In genomic region chr15:83070942-83071341, GRCm38 (mm10) we compare ENCODE assay signal across 10 mouse cellular contexts. TPM values are rescaled to one million over a fixed set of nuclear protein-coding genes. Genes with fewer than 3 reads are reported as not detected.
DNase-seq lines count a peak whose midpoint lies in the region; ATAC-seq and TF ChIP-seq lines count a peak whose summit lies in the region.
"Had no signal": no experiment of that assay in that cellular context is flagged by ENCODE, and none has a peak within 500 bp of the region (broad histone marks: within the 10 kb centered on the region; RNA-seq: fewer than 3 reads in every experiment).

No protein-coding gene starts in this region.

- no peaks in the 10 kb centered on the region for H3K4me1 ChIP-seq in forebrain, embryonic 16.5 days (replicated peaks; ENCODE audit: control insufficient read depth, insufficient read depth, low read length)
- no peaks in the 10 kb centered on the region for H3K4me1 ChIP-seq in forebrain, postnatal 0 days (ENCODE audit: insufficient read depth)
- peaks cover 4% of the 10 kb centered on the region; the same call in 1 of the 2 replicates for H3K4me1 ChIP-seq in limb, embryonic 14.5 days (ENCODE audit: control insufficient read depth, insufficient read depth, low read length)

- H3K4me2 ChIP-seq in forebrain, embryonic 16.5 days (ENCODE audit: low read length) = no peak overlapping the region
- H3K4me2 ChIP-seq in forebrain, postnatal 0 days (ENCODE audit: low read depth) = no peak overlapping the region
- H3K4me2 ChIP-seq in limb, embryonic 14.5 days (replicated peaks; ENCODE audit: low read depth, low read length, severe bottlenecking) = no peak overlapping the region

- no peaks in the 10 kb centered on the region for H3K9me3 ChIP-seq in forebrain, embryonic 16.5 days (ENCODE audit: control insufficient read depth, low read length)
- H3K9me3 ChIP-seq in forebrain, postnatal 0 days (ENCODE audit: low read length) = no peaks in the 10 kb centered on the region
- H3K9me3 ChIP-seq in limb, embryonic 14.5 days (ENCODE audit: control insufficient read depth, low read length) = peaks cover 4% of the 10 kb centered on the region; the same call in 1 of the 2 replicates

- H3K27me3 ChIP-seq in forebrain, embryonic 16.5 days (replicated peaks; ENCODE audit: control insufficient read depth, insufficient read depth, low read length) = no peaks in the 10 kb centered on the region
- H3K27me3 ChIP-seq in forebrain, postnatal 0 days (ENCODE audit: insufficient read depth, low read length) = no peaks in the 10 kb centered on the region
- no peaks in the 10 kb centered on the region for H3K27me3 ChIP-seq in limb, embryonic 14.5 days (ENCODE audit: control insufficient read depth, insufficient read depth, low read length)

- 25% methylated on average over 3 of the region's 3 CpGs for WGBS in forebrain, embryonic 16.5 days
- WGBS in forebrain, postnatal 0 days = 23% methylated on average over 3 of the region's 3 CpGs
- WGBS in limb, embryonic 14.5 days = 44% methylated on average over 3 of the region's 3 CpGs

- H3K9ac ChIP-seq in forebrain, embryonic 16.5 days (replicated peaks; ENCODE audit: low read depth, low read length) = no peak overlapping the region
- H3K9ac ChIP-seq in forebrain, postnatal 0 days = no peak overlapping the region
- H3K9ac ChIP-seq in limb, embryonic 14.5 days (ENCODE audit: low read depth, low read length, severe bottlenecking) = no peak overlapping the region

- TF ChIP-seq CTCF in forebrain, postnatal 0 days (IDR thresholded peaks at IDR 0.05; ENCODE audit: low read depth) = no peak

- DNase-seq in forebrain, postnatal 0 days = no peak
- peak; percentile 88 for DNase-seq in Muller cell, postnatal 12 days (ENCODE audit: inconsistent ontology term)
- peak; percentile 82 to 87 for DNase-seq in heart, postnatal 10 days
- peak; percentile 78 for DNase-seq in limb, embryonic 14.5 days (ENCODE audit: low spot score)
- DNase-seq in gastrocnemius, postnatal 25 days = no peak
- no peak for DNase-seq in ovary, adult 18-20 months (ENCODE audit: low spot score)
- DNase-seq: cerebellum, adult 9-10 months had no signal

- intact Hi-C loops in heart, postnatal 10 days (cut with DNase I) = loop anchor here (1.0 kb wide), 1 partner anchor 34 kb away; no protein-coding TSS in a partner anchor

- H3K36me3 ChIP-seq in forebrain, embryonic 16.5 days (ENCODE audit: control insufficient read depth, insufficient read depth) = no peaks in the 10 kb centered on the region
- H3K36me3 ChIP-seq in forebrain, postnatal 0 days (ENCODE audit: insufficient read depth) = no peaks in the 10 kb centered on the region
- H3K36me3 ChIP-seq in limb, embryonic 14.5 days (ENCODE audit: control insufficient read depth, insufficient read depth, low read length) = no peaks in the 10 kb centered on the region

- H3K4me3 ChIP-seq in forebrain, embryonic 16.5 days (replicated peaks; ENCODE audit: low read length) = no peak overlapping the region
- H3K4me3 ChIP-seq in forebrain, postnatal 0 days (ENCODE audit: low read depth, low read length) = no peak overlapping the region
- no peak overlapping the region for H3K4me3 ChIP-seq in limb, embryonic 14.5 days (replicated peaks; ENCODE audit: low read length)

- TF ChIP-seq POLR2A in limb, embryonic 14.5 days (IDR thresholded peaks at IDR 0.05; ENCODE audit: borderline replicate concordance, extremely low read depth, insufficient read depth, insufficient read length) = no peak

- H3K27ac ChIP-seq in forebrain, embryonic 16.5 days (ENCODE audit: low read length) = no peak overlapping the region
- no peak overlapping the region for H3K27ac ChIP-seq in forebrain, postnatal 0 days (ENCODE audit: low read depth, low read length)
- no peak overlapping the region for H3K27ac ChIP-seq in limb, embryonic 14.5 days (replicated peaks; ENCODE audit: low read depth, low read length)

- peak; percentile 49; the same call in 1 of the 2 replicates for ATAC-seq in forebrain, embryonic 16.5 days
- no peak for ATAC-seq in forebrain, postnatal 0 days
- ATAC-seq in limb, embryonic 14.5 days (ENCODE audit: low FRiP score, low read depth) = peak; percentile 63
- ATAC-seq in CD4-positive, CD25-positive, alpha-beta regulatory T cell, adult 4 months = no peak
- ATAC-seq: activated CD4-positive, CD25-positive, alpha-beta regulatory T cell, adult 4 months had no signal

RNA-seq across cellular contexts. Expression of gene Serhl, which starts 18.4 kb away (rescaled TPM):
- polyA plus RNA-seq in forebrain, embryonic 16.5 days (2015; fragmentation: Nextera tagmentation; extraction: Ambion mirVana) = 24.6 and 30.2 TPM in 2 replicates
- 7.2 and 11.9 TPM in 2 replicates for total RNA-seq in forebrain, postnatal 0 days (2014; rRNA removed)
- 39.1 and 42.6 TPM in 2 replicates for polyA plus RNA-seq in forebrain, postnatal 0 days (2015; fragmentation: Nextera tagmentation; extraction: Ambion mirVana)
- total RNA-seq in heart, postnatal 10 days (2021) = 10 to 100 TPM; 54.6 to 59.1 TPM
- polyA plus RNA-seq in limb, embryonic 14.5 days (2012; rRNA removed) = 62.7 and 78.5 TPM in 2 replicates
- polyA plus RNA-seq in limb, embryonic 14.5 days (2014; fragmentation: Nextera tagmentation; extraction: Ambion mirVana) = 68.2 and 75.0 TPM in 2 replicates
- 10 to 100 TPM; 27.0 to 28.4 TPM for total RNA-seq in gastrocnemius, postnatal 25 days (2021)
- polyA plus RNA-seq in CD4-positive, CD25-positive, alpha-beta regulatory T cell, adult 4 months (2017; shearing (Covaris generic)) = 10 to 100 TPM; 81.9 to 88.8 TPM

RNA-seq across cellular contexts. Expression of gene Nfam1, which starts 37.8 kb away (rescaled TPM):
- 1.5 and 1.7 TPM in 2 replicates for polyA plus RNA-seq in forebrain, embryonic 16.5 days (2015; fragmentation: Nextera tagmentation; extraction: Ambion mirVana)
- 0.69 and 2.9 TPM in 2 replicates for total RNA-seq in forebrain, postnatal 0 days (2014; rRNA removed)
- 1.5 and 1.8 TPM in 2 replicates for polyA plus RNA-seq in forebrain, postnatal 0 days (2015; fragmentation: Nextera tagmentation; extraction: Ambion mirVana)
- 1 to 10 TPM; 1.6 to 2.2 TPM for total RNA-seq in heart, postnatal 10 days (2021)
- polyA plus RNA-seq in limb, embryonic 14.5 days (2012; rRNA removed) = 4.0 and 4.5 TPM in 2 replicates
- polyA plus RNA-seq in limb, embryonic 14.5 days (2014; fragmentation: Nextera tagmentation; extraction: Ambion mirVana) = 3.5 and 4.3 TPM in 2 replicates
- total RNA-seq in gastrocnemius, postnatal 25 days (2021) = 1 to 10 TPM in 1 of 2 experiments, under 1 TPM in 1; 0.69 to 1.3 TPM
- polyA plus RNA-seq in CD4-positive, CD25-positive, alpha-beta regulatory T cell, adult 4 months (2017; shearing (Covaris generic)) = 1 to 10 TPM in 1 of 2 experiments, under 1 TPM in 1; 0.22 to 1.1 TPM

RNA-seq across cellular contexts. Expression of gene Rrp7a, which starts 51.7 kb away (rescaled TPM):
- polyA plus RNA-seq in forebrain, embryonic 16.5 days (2015; fragmentation: Nextera tagmentation; extraction: Ambion mirVana) = 85.1 and 90.8 TPM in 2 replicates
- 104 and 122 TPM in 2 replicates for total RNA-seq in forebrain, postnatal 0 days (2014; rRNA removed)
- polyA plus RNA-seq in forebrain, postnatal 0 days (2015; fragmentation: Nextera tagmentation; extraction: Ambion mirVana) = 89.5 and 94.9 TPM in 2 replicates
- 10 to 100 TPM; 37.3 to 46.2 TPM for total RNA-seq in heart, postnatal 10 days (2021)
- 82.1 and 92.1 TPM in 2 replicates for polyA plus RNA-seq in limb, embryonic 14.5 days (2012; rRNA removed)
- polyA plus RNA-seq in limb, embryonic 14.5 days (2014; fragmentation: Nextera tagmentation; extraction: Ambion mirVana) = 60.9 and 61.7 TPM in 2 replicates
- total RNA-seq in gastrocnemius, postnatal 25 days (2021) = 10 to 100 TPM; 41.8 to 42.8 TPM
- 10 to 100 TPM; 75.7 to 97.2 TPM for polyA plus RNA-seq in CD4-positive, CD25-positive, alpha-beta regulatory T cell, adult 4 months (2017; shearing (Covaris generic))

Comparison
In these comparisons a context has a peak if more than half of its experiments do, and no peak if none do; other contexts are left out.
1. ATAC-seq: peak in forebrain, embryonic 16.5 days (single experiment) and limb, embryonic 14.5 days (single experiment); none in forebrain, postnatal 0 days (single experiment) and CD4-positive, CD25-positive, alpha-beta regulatory T cell, adult 4 months (single experiment).
2. DNase-seq: peak in Muller cell, postnatal 12 days (single experiment), heart, postnatal 10 days (2 of 2) and limb, embryonic 14.5 days (single experiment); none in forebrain, postnatal 0 days (single experiment), gastrocnemius, postnatal 25 days (single experiment) and ovary, adult 18-20 months (single experiment).